Mouse (Mus musculus) right cerebral cortex, postnatal 4 days (tissue): Measurements from ENCODE around the gene Cyp2a5.
"Not testable (repeated sequence)": the region's sequence is repeated elsewhere in the genome, so short reads cannot be mapped to it uniquely, and the experiment has no call there.

Experiments
- DNase-seq: peaks from one replicate; pipeline ENCODE4 v3.0.0-alpha.2; 2022

The Cyp2a5 gene

DNA sequence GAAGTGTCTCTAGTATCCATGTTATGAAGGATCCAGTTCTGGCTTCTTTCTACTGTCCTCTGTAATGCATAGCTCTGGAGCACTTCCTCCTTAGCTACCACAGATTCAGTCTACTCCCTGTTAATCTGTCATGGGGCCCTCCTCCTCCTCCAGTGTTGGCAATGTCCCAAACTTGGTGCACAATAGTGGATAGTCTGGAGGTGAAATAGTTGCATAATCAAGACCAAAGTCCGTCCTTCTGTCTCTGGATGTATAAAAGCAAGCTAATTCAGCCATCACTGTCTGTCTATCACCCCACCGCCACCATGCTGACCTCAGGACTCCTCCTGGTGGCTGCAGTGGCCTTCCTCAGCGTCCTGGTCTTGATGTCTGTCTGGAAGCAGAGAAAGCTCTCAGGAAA is at the start of gene Cyp2a5:
Cyp2a5 (plus strand) TSS at position 247 of the 400 bp plus-strand sequence.
- DNase-seq, result not testable (repeated sequence)

- DNase-seq, result not testable (repeated sequence)
Observed at GRCm38 (mm10) chr7:26786013-26786412, 49.1 kb upstream of the Cyp2a5 start.

DNA sequence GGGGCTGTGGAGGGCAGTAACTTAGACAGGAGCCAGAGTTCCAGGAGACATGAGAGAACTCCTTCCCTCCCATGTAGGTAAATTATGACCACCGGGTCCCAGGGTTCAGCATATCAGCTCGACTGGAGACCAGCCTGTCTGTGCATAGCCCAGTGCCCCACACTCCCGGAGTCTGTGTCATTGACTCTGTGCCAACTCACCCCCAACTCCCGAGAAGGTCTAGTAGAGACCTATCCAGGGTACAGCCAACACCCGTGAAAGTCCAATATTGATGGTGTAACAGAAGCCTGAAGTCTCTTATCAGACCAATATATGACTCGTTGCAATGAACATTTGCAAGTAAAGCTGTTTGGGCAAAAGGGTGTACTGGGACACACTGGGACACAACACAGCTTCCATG is 45.1 kb upstream of the Cyp2a5 start:
- no peak for DNase-seq

- no peak for DNase-seq
Observed at GRCm38 (mm10) chr7:26800104-26800503, 35.0 kb upstream of the Cyp2a5 start.

DNA sequence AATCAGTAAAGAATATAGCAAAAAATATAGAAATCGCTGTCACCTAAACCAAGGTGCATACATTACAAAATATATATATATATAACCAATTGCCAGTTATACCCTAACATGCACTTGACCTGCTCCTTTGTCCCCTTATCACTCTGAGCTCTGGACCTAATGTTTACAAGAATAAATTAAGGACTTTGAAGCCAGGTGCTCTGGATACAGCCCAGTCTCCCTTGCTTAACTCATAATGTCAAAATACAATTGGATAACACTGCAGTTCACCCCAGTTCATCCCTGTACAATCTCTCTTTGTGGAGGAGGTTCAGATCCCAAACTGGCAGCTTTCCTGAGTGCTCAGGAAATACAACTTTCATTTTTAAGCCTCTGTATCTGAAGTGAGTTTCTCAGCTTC is 34.1 kb upstream of the Cyp2a5 start:
- DNase-seq, result no peak

DNA sequence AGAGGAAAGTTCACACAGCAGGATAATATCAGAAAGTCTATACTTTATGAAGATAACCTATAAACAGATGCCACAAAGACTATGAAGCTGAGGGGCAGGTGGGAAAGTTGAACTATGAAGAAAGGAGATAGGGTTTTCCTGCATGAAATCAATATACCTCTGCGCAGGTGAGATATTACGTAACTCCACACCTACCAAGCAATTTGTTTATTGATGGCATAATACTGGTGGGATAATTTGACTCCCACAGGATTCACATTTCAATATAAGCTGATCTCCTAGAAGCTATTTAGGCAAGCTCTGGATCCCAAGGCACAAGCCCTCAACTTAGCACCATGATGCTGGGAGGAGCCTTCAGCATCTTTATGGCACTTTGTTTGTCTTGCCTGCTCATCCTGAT is 26.5 kb upstream of the Cyp2a5 start, which contains the start of gene Cyp2g1:
Cyp2g1 (plus strand) TSS at position 301 of the 400 bp plus-strand sequence.
- DNase-seq, result no peak

GRCm38 (mm10) chr7:26831556-26832292 is 3.4 kb upstream of the Cyp2a5 start:
- DNase-seq, result not testable (repeated sequence)

DNA sequence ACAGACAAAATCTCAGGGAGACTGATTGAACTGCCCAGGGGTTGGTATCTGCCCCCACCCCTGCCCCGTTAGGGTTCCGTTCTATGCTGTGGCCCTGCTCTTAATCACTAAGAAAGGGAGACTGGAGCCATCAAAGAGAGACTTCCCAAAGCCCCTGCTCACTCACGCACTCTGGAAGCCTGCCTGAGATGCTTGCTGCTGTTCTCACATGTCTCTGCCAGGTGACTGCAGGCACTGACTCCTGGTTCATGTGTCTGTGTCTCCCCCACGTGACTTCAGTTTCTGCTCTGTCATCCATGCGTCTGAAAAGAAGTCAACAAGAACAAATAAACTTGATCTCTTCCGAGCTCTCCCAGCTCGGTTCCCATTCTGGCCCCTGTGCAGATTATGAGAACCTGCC is 2.4 kb upstream of the Cyp2a5 start:
- DNase-seq, result not testable (repeated sequence)

GRCm38 (mm10) chr7:26843400-26843799 is 8.3 kb downstream of the Cyp2a5 start:
- DNase-seq, result not testable (repeated sequence)

GRCm38 (mm10) chr7:26850063-26850462 is 15.0 kb downstream of the Cyp2a5 start:
- DNase-seq, result not testable (repeated sequence)

- not testable (repeated sequence) for DNase-seq
Observed at GRCm38 (mm10) chr7:26878581-26878980, 43.5 kb downstream of the Cyp2a5 start.

- DNase-seq, result not testable (repeated sequence)
Observed at GRCm38 (mm10) chr7:26880600-26880999, 45.5 kb downstream of the Cyp2a5 start.
